8 mouse cellular contexts compared by ENCODE assay signal in the genomic region with DNA sequence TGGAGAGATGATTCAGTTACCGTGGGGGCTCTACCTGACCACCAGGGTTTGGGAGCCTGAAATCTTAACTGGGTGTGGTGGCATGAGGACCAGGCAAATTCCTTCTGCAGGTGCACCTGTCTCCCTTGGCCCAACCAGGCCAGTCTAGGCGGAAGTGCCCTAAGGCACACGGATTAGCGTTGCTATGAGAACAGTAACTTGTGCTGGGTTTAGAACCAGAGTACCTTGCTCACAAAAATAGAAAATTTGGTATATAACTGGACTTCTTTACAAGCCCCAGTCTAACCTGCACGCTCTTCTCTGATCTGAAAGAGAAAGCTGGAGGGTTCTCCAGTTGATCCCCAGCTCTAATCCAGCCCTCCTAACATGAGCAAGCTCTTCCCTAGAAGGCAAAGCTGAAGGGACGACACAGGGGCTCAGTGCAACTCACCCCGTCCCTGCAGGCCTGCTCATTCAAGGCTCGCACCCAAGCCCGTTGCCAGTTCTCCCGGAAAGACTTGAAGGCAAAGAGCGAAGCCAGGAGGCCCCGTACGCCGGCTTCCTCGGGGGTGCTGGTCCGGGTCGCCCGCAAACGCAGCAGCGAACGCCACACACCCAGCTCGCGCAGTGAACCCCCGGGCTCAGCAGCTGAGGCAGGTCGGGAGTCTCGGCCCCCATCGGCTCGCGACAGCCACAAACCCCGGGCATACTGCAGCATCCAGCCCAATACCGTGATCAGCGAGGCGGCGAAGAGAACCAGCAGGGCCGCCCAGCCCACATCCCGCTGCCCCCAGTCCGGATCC. TPM values are rescaled to one million over a fixed set of nuclear protein-coding genes. Genes with fewer than 3 reads are reported as not detected.
DNase-seq lines count a peak whose midpoint lies in the region; ATAC-seq and TF ChIP-seq lines count a peak whose summit lies in the region.

No protein-coding gene starts in this region.

- DNase-seq in lung, embryonic 14.5 days = peak; percentile 19
- DNase-seq in lung, postnatal 25 days (ENCODE audit: low spot score) = no peak
- peak; percentile 19 for DNase-seq in NIH3T3 (ENCODE audit: low read depth)
- DNase-seq in hindbrain, embryonic 11.5 days (ENCODE audit: low spot score) = peak; percentile 55
- no peak for DNase-seq in gastrocnemius, postnatal 25 days

- TF ChIP-seq CTCF in lung, embryonic 14.5 days (IDR thresholded peaks at IDR 0.05; ENCODE audit: low read depth) = no peak
- no peak for TF ChIP-seq CTCF in cortical plate, adult 2 months (IDR thresholded peaks at IDR 0.05; ENCODE audit: extremely low read depth, insufficient read depth, low read length)

- peak overlapping the region; percentile 73 for H3K9ac ChIP-seq in lung, embryonic 14.5 days
- H3K9ac ChIP-seq in hindbrain, embryonic 11.5 days (ENCODE audit: low read depth, low read length) = peak overlapping the region; percentile 94
- H3K9ac ChIP-seq in liver, embryonic 16.5 days (ENCODE audit: low read depth, low read length) = peak overlapping the region; percentile 98
- peak overlapping the region; percentile 75 for H3K9ac ChIP-seq in stomach, embryonic 14.5 days (replicated peaks; ENCODE audit: low read depth, low read length)

- H3K27ac ChIP-seq in lung, embryonic 14.5 days (ENCODE audit: low read depth) = peak overlapping the region; percentile 28; the same call in 1 of the 2 replicates
- peak overlapping the region; percentile 89 for H3K27ac ChIP-seq in cortical plate, adult 2 months (ENCODE audit: insufficient read depth, low read length)
- peak overlapping the region; percentile 72 for H3K27ac ChIP-seq in hindbrain, embryonic 11.5 days (ENCODE audit: low read depth, low read length)
- peak overlapping the region; percentile 87 for H3K27ac ChIP-seq in liver, embryonic 16.5 days (ENCODE audit: low read length)
- peak overlapping the region; percentile 12; the same call in 1 of the 2 replicates for H3K27ac ChIP-seq in stomach, embryonic 14.5 days (ENCODE audit: low read length)

- peaks cover 14% of the 10 kb centered on the region for H3K4me1 ChIP-seq in lung, embryonic 14.5 days (ENCODE audit: insufficient read depth)
- peaks cover 4% of the 10 kb centered on the region; the same call in 1 of the 2 replicates for H3K4me1 ChIP-seq in cortical plate, adult 2 months (ENCODE audit: control insufficient read depth, insufficient read depth, low read length)
- H3K4me1 ChIP-seq in hindbrain, embryonic 11.5 days (replicated peaks; ENCODE audit: control insufficient read depth, insufficient read depth, low read length) = peaks cover 12% of the 10 kb centered on the region; the same call in 1 of the 2 replicates
- H3K4me1 ChIP-seq in liver, embryonic 16.5 days (ENCODE audit: control insufficient read depth, low read depth, low read length) = peaks cover 30% of the 10 kb centered on the region
- peaks cover 11% of the 10 kb centered on the region for H3K4me1 ChIP-seq in stomach, embryonic 14.5 days (ENCODE audit: control insufficient read depth, insufficient read depth, low read length)

- WGBS in lung, embryonic 14.5 days = 3% methylated on average over 37 of the region's 37 CpGs
- 3% methylated on average over 36 of the region's 37 CpGs for WGBS in hindbrain, embryonic 11.5 days
- 3% methylated on average over 37 of the region's 37 CpGs for WGBS in liver, embryonic 16.5 days (ENCODE audit: insufficient replicate concordance)
- WGBS in stomach, embryonic 14.5 days = 3% methylated on average over 37 of the region's 37 CpGs

- no peaks in the 10 kb centered on the region for H3K27me3 ChIP-seq in lung, embryonic 14.5 days (ENCODE audit: insufficient read depth, low read length)
- no peaks in the 10 kb centered on the region for H3K27me3 ChIP-seq in hindbrain, embryonic 11.5 days (ENCODE audit: control insufficient read depth, insufficient read depth, low read length)
- no peaks in the 10 kb centered on the region for H3K27me3 ChIP-seq in liver, embryonic 16.5 days (ENCODE audit: control insufficient read depth, insufficient read depth, low read depth, low read length)
- H3K27me3 ChIP-seq in stomach, embryonic 14.5 days (ENCODE audit: control insufficient read depth, insufficient read depth, low read length) = no peaks in the 10 kb centered on the region

- peak; percentile 8; the same call in 1 of the 2 replicates for ATAC-seq in lung, embryonic 14.5 days (ENCODE audit: insufficient read depth)
- peak; percentile 25; the same call in 1 of the 2 replicates for ATAC-seq in hindbrain, embryonic 11.5 days (ENCODE audit: low FRiP score)
- peak; percentile 4 for ATAC-seq in liver, embryonic 16.5 days (ENCODE audit: low read depth)
- no peak for ATAC-seq in stomach, embryonic 14.5 days (ENCODE audit: insufficient number of reproducible peaks, insufficient read depth, low FRiP score, low read depth)

- no peaks in the 10 kb centered on the region for H3K9me3 ChIP-seq in lung, embryonic 14.5 days (ENCODE audit: low read depth, low read length)
- no peaks in the 10 kb centered on the region for H3K9me3 ChIP-seq in hindbrain, embryonic 11.5 days (ENCODE audit: control insufficient read depth, low read length)
- no peaks in the 10 kb centered on the region for H3K9me3 ChIP-seq in liver, embryonic 16.5 days (replicated peaks; ENCODE audit: control insufficient read depth, low read length)
- H3K9me3 ChIP-seq in stomach, embryonic 14.5 days (ENCODE audit: control insufficient read depth, low read depth, low read length) = no peaks in the 10 kb centered on the region

- no peak for TF ChIP-seq POLR2A in cortical plate, adult 2 months (IDR thresholded peaks at IDR 0.05; ENCODE audit: extremely low read depth, insufficient read depth, low read length)

- peaks cover 24% of the 10 kb centered on the region for H3K36me3 ChIP-seq in lung, embryonic 14.5 days (ENCODE audit: insufficient read depth)
- H3K36me3 ChIP-seq in hindbrain, embryonic 11.5 days (ENCODE audit: control insufficient read depth, insufficient read depth, low read length) = peaks cover 6% of the 10 kb centered on the region
- H3K36me3 ChIP-seq in liver, embryonic 16.5 days (ENCODE audit: control insufficient read depth, insufficient read depth) = peaks cover 25% of the 10 kb centered on the region
- H3K36me3 ChIP-seq in stomach, embryonic 14.5 days (ENCODE audit: control insufficient read depth, insufficient read depth, low read length) = peaks cover 10% of the 10 kb centered on the region

- peak overlapping the region; percentile 84 for H3K4me3 ChIP-seq in lung, embryonic 14.5 days (ENCODE audit: low read depth, low read length)
- H3K4me3 ChIP-seq in cortical plate, adult 2 months (ENCODE audit: insufficient read depth, low read length) = peak overlapping the region; percentile 78
- H3K4me3 ChIP-seq in hindbrain, embryonic 11.5 days (ENCODE audit: low read depth, low read length) = peak overlapping the region; percentile 95
- peak overlapping the region; percentile 97 for H3K4me3 ChIP-seq in liver, embryonic 16.5 days (ENCODE audit: low read depth, low read length)
- peak overlapping the region; percentile 69 for H3K4me3 ChIP-seq in stomach, embryonic 14.5 days (ENCODE audit: low read depth, low read length)

- peak overlapping the region; percentile 91 for H3K4me2 ChIP-seq in lung, embryonic 14.5 days
- peak overlapping the region; percentile 95 for H3K4me2 ChIP-seq in hindbrain, embryonic 11.5 days (replicated peaks; ENCODE audit: low read depth, low read length)
- H3K4me2 ChIP-seq in liver, embryonic 16.5 days (ENCODE audit: low read depth, low read length) = peak overlapping the region; percentile 85
- peak overlapping the region; percentile 76 for H3K4me2 ChIP-seq in stomach, embryonic 14.5 days (replicated peaks; ENCODE audit: low read depth, low read length)

RNA-seq across cellular contexts. Expression of a gene that starts 0.8 kb away (rescaled TPM):
- 6.7 and 8.6 TPM in 2 replicates for polyA plus RNA-seq in lung, embryonic 14.5 days (2014; fragmentation: Nextera tagmentation; extraction: Ambion mirVana)
- 203 and 213 TPM in 2 replicates for polyA plus RNA-seq in cortical plate, adult 2 months (2012; rRNA removed)
- 10.1 and 11.4 TPM in 2 replicates for polyA plus RNA-seq in hindbrain, embryonic 11.5 days (2014; fragmentation: Nextera tagmentation; extraction: Ambion mirVana)
- 7.8 and 9.1 TPM in 2 replicates for polyA plus RNA-seq in liver, embryonic 16.5 days (2015; fragmentation: Nextera tagmentation; extraction: Ambion mirVana)
- polyA plus RNA-seq in stomach, embryonic 14.5 days (2014; fragmentation: Nextera tagmentation; extraction: Ambion mirVana) = 5.7 and 9.6 TPM in 2 replicates
- 10 to 100 TPM; 12.0 to 12.2 TPM for total RNA-seq in gastrocnemius, postnatal 25 days (2021)

RNA-seq across cellular contexts. Expression of a gene that starts 6.5 kb away (rescaled TPM):
- polyA plus RNA-seq in lung, embryonic 14.5 days (2014; fragmentation: Nextera tagmentation; extraction: Ambion mirVana) = 41.0 and 43.4 TPM in 2 replicates
- polyA plus RNA-seq in cortical plate, adult 2 months (2012; rRNA removed) = 18.0 and 19.3 TPM in 2 replicates
- polyA plus RNA-seq in hindbrain, embryonic 11.5 days (2014; fragmentation: Nextera tagmentation; extraction: Ambion mirVana) = 47.7 and 51.6 TPM in 2 replicates
- 17.5 and 20.1 TPM in 2 replicates for polyA plus RNA-seq in liver, embryonic 16.5 days (2015; fragmentation: Nextera tagmentation; extraction: Ambion mirVana)
- 44.5 and 46.7 TPM in 2 replicates for polyA plus RNA-seq in stomach, embryonic 14.5 days (2014; fragmentation: Nextera tagmentation; extraction: Ambion mirVana)
- 10 to 100 TPM; 11.0 to 11.2 TPM for total RNA-seq in gastrocnemius, postnatal 25 days (2021)

RNA-seq across cellular contexts. Expression of a gene that starts 13.8 kb away (rescaled TPM):
- 19.1 and 20.1 TPM in 2 replicates for polyA plus RNA-seq in lung, embryonic 14.5 days (2014; fragmentation: Nextera tagmentation; extraction: Ambion mirVana)
- 27.6 and 33.6 TPM in 2 replicates for polyA plus RNA-seq in cortical plate, adult 2 months (2012; rRNA removed)
- polyA plus RNA-seq in hindbrain, embryonic 11.5 days (2014; fragmentation: Nextera tagmentation; extraction: Ambion mirVana) = 23.1 and 23.2 TPM in 2 replicates
- polyA plus RNA-seq in liver, embryonic 16.5 days (2015; fragmentation: Nextera tagmentation; extraction: Ambion mirVana) = 10.1 and 12.6 TPM in 2 replicates
- 21.3 and 23.4 TPM in 2 replicates for polyA plus RNA-seq in stomach, embryonic 14.5 days (2014; fragmentation: Nextera tagmentation; extraction: Ambion mirVana)
- 1 to 10 TPM; 5.6 to 6.0 TPM for total RNA-seq in gastrocnemius, postnatal 25 days (2021)

RNA-seq across cellular contexts. Expression of a gene that starts 15.2 kb away (rescaled TPM):
- 391 and 419 TPM in 2 replicates for polyA plus RNA-seq in lung, embryonic 14.5 days (2014; fragmentation: Nextera tagmentation; extraction: Ambion mirVana)
- 64.8 and 68.3 TPM in 2 replicates for polyA plus RNA-seq in cortical plate, adult 2 months (2012; rRNA removed)
- 340 and 346 TPM in 2 replicates for polyA plus RNA-seq in hindbrain, embryonic 11.5 days (2014; fragmentation: Nextera tagmentation; extraction: Ambion mirVana)
- 191 and 216 TPM in 2 replicates for polyA plus RNA-seq in liver, embryonic 16.5 days (2015; fragmentation: Nextera tagmentation; extraction: Ambion mirVana)
- polyA plus RNA-seq in stomach, embryonic 14.5 days (2014; fragmentation: Nextera tagmentation; extraction: Ambion mirVana) = 289 and 335 TPM in 2 replicates
- total RNA-seq in gastrocnemius, postnatal 25 days (2021) = 10 to 100 TPM; 10.8 to 12.8 TPM

RNA-seq across cellular contexts. Expression of a gene that starts 24.7 kb away (rescaled TPM):
- 128 and 131 TPM in 2 replicates for polyA plus RNA-seq in lung, embryonic 14.5 days (2014; fragmentation: Nextera tagmentation; extraction: Ambion mirVana)
- 30.5 and 31.2 TPM in 2 replicates for polyA plus RNA-seq in cortical plate, adult 2 months (2012; rRNA removed)
- polyA plus RNA-seq in hindbrain, embryonic 11.5 days (2014; fragmentation: Nextera tagmentation; extraction: Ambion mirVana) = 134 and 151 TPM in 2 replicates
- polyA plus RNA-seq in liver, embryonic 16.5 days (2015; fragmentation: Nextera tagmentation; extraction: Ambion mirVana) = 1,376 and 1,388 TPM in 2 replicates
- 112 and 130 TPM in 2 replicates for polyA plus RNA-seq in stomach, embryonic 14.5 days (2014; fragmentation: Nextera tagmentation; extraction: Ambion mirVana)
- total RNA-seq in gastrocnemius, postnatal 25 days (2021) = 10 to 100 TPM; 20.3 to 24.3 TPM

Comparison
In these comparisons a context has a peak if more than half of its experiments do, and no peak if none do; other contexts are left out.
1. DNase-seq: peak in lung, embryonic 14.5 days (single experiment), NIH3T3 (single experiment) and hindbrain, embryonic 11.5 days (single experiment); none in lung, postnatal 25 days (single experiment) and gastrocnemius, postnatal 25 days (single experiment).
2. H3K27ac ChIP-seq: peak in every context shown above with its lines; median percentile 89 in cortical plate, adult 2 months; 87 in liver, embryonic 16.5 days; 72 in hindbrain, embryonic 11.5 days; 28 in lung, embryonic 14.5 days; 12 in stomach, embryonic 14.5 days.
3. RNA of a gene that starts 0.8 kb away (polyA plus RNA-seq): 203 to 213 TPM in cortical plate, adult 2 months; 10.1 to 11.4 TPM in hindbrain, embryonic 11.5 days, 5.7 to 9.6 TPM in stomach, embryonic 14.5 days, 7.8 to 9.1 TPM in liver, embryonic 16.5 days and 6.7 to 8.6 TPM in lung, embryonic 14.5 days; every median in the first group is over 10 times any median in the second.
4. Peak in every context shown above with its lines, with median percentiles within 50 percentile points of each other: H3K4me2 ChIP-seq, H3K4me3 ChIP-seq and H3K9ac ChIP-seq.